8 mouse cellular contexts compared by ENCODE assay signal in genomic region chr4:133750184-133750775, GRCm38 (mm10). TPM values are rescaled to one million over a fixed set of nuclear protein-coding genes. Genes with fewer than 3 reads are reported as not detected.
DNase-seq lines count a peak whose midpoint lies in the region; ATAC-seq lines count a peak whose summit lies in the region.
"Had no signal": no experiment of that assay in that cellular context is flagged by ENCODE, and none has a peak within 500 bp of the region (broad histone marks: within the 10 kb centered on the region; RNA-seq: fewer than 3 reads in every experiment).

No protein-coding gene starts in this region.

- no peaks in the 10 kb centered on the region for H3K9me3 ChIP-seq in neural tube, embryonic 11.5 days (ENCODE audit: control insufficient read depth, low read length)
- H3K9me3 ChIP-seq in forebrain, embryonic 12.5 days = no peaks in the 10 kb centered on the region
- H3K9me3 ChIP-seq in limb, embryonic 13.5 days = no peaks in the 10 kb centered on the region
- H3K9me3 ChIP-seq in stomach, embryonic 16.5 days (replicated peaks; ENCODE audit: control insufficient read depth, low read length) = no peaks in the 10 kb centered on the region

- no peak for ATAC-seq in neural tube, embryonic 11.5 days (ENCODE audit: insufficient read depth, low FRiP score, low TSS enrichment)
- no peak for ATAC-seq in forebrain, embryonic 12.5 days (ENCODE audit: low FRiP score)
- ATAC-seq in limb, embryonic 13.5 days (ENCODE audit: low FRiP score, low read depth) = no peak
- ATAC-seq in stomach, embryonic 16.5 days (ENCODE audit: insufficient read depth, low FRiP score) = no peak

- DNase-seq in neural tube, embryonic 11.5 days (ENCODE audit: low spot score) = no peak
- DNase-seq in neural tube, embryonic 10.5 days (ENCODE audit: extremely low spot score, low spot score) = no peak
- DNase-seq in urinary bladder, postnatal 36 days (ENCODE audit: low spot score in 2 of 2) = no peak
- DNase-seq in ovary, postnatal 10 days (ENCODE audit: low spot score) = no peak
- DNase-seq: lung, postnatal 36 days had no signal

- WGBS in neural tube, embryonic 11.5 days = 57% methylated on average over 7 of the region's 7 CpGs
- 45% methylated on average over 7 of the region's 7 CpGs for WGBS in forebrain, embryonic 12.5 days
- 38% methylated on average over 7 of the region's 7 CpGs for WGBS in limb, embryonic 13.5 days
- 10% methylated on average over 7 of the region's 7 CpGs for WGBS in stomach, embryonic 16.5 days

- H3K36me3 ChIP-seq in neural tube, embryonic 11.5 days (ENCODE audit: control insufficient read depth, insufficient read depth, low read length) = peaks cover 2% of the 10 kb centered on the region
- peaks cover 29% of the 10 kb centered on the region for H3K36me3 ChIP-seq in forebrain, embryonic 12.5 days (replicated peaks)
- peaks cover 25% of the 10 kb centered on the region for H3K36me3 ChIP-seq in limb, embryonic 13.5 days
- H3K36me3 ChIP-seq in stomach, embryonic 16.5 days (ENCODE audit: control insufficient read depth, insufficient read depth, low read length) = peaks cover 4% of the 10 kb centered on the region; the same call in 1 of the 2 replicates

- H3K27me3 ChIP-seq in neural tube, embryonic 11.5 days (ENCODE audit: control insufficient read depth, insufficient read depth, low read length) = no peaks in the 10 kb centered on the region
- H3K27me3 ChIP-seq in forebrain, embryonic 12.5 days = no peaks in the 10 kb centered on the region
- no peaks in the 10 kb centered on the region for H3K27me3 ChIP-seq in limb, embryonic 13.5 days
- H3K27me3 ChIP-seq in stomach, embryonic 16.5 days (ENCODE audit: control insufficient read depth, insufficient read depth, low read length) = no peaks in the 10 kb centered on the region

- H3K27ac ChIP-seq in neural tube, embryonic 11.5 days (ENCODE audit: low read depth, low read length) = no peak overlapping the region
- H3K27ac ChIP-seq in forebrain, embryonic 12.5 days = no peak overlapping the region
- H3K27ac ChIP-seq in limb, embryonic 13.5 days = 0 out of 2 replicates have a peak overlapping the region, but pooled peaks have one; percentile 11
- no peak overlapping the region for H3K27ac ChIP-seq in stomach, embryonic 16.5 days (ENCODE audit: low read length)

- peak overlapping the region; percentile 100 for H3K9ac ChIP-seq in neural tube, embryonic 11.5 days (ENCODE audit: low read length)
- H3K9ac ChIP-seq in forebrain, embryonic 12.5 days = peak overlapping the region; percentile 100
- peak overlapping the region; percentile 100 for H3K9ac ChIP-seq in limb, embryonic 13.5 days
- H3K9ac ChIP-seq in stomach, embryonic 16.5 days (ENCODE audit: low read length) = peak overlapping the region; percentile 74

- H3K4me2 ChIP-seq in neural tube, embryonic 11.5 days (ENCODE audit: low read depth) = peak overlapping the region; percentile 99
- peak overlapping the region; percentile 93 for H3K4me2 ChIP-seq in forebrain, embryonic 12.5 days
- peak overlapping the region; percentile 92 for H3K4me2 ChIP-seq in limb, embryonic 13.5 days (replicated peaks)
- H3K4me2 ChIP-seq in stomach, embryonic 16.5 days (ENCODE audit: low read depth, low read length) = peak overlapping the region; percentile 73

- peak overlapping the region; percentile 100 for H3K4me3 ChIP-seq in neural tube, embryonic 11.5 days (ENCODE audit: low read depth, low read length)
- peak overlapping the region; percentile 100 for H3K4me3 ChIP-seq in forebrain, embryonic 12.5 days (replicated peaks)
- H3K4me3 ChIP-seq in limb, embryonic 13.5 days = peak overlapping the region; percentile 100
- peak overlapping the region; percentile 100 for H3K4me3 ChIP-seq in stomach, embryonic 16.5 days (replicated peaks; ENCODE audit: low read length)

- peaks cover 22% of the 10 kb centered on the region for H3K4me1 ChIP-seq in neural tube, embryonic 11.5 days (ENCODE audit: control insufficient read depth, insufficient read depth, low read length)
- H3K4me1 ChIP-seq in forebrain, embryonic 12.5 days = peaks cover 59% of the 10 kb centered on the region
- H3K4me1 ChIP-seq in limb, embryonic 13.5 days = peaks cover 53% of the 10 kb centered on the region
- H3K4me1 ChIP-seq in stomach, embryonic 16.5 days (ENCODE audit: control insufficient read depth, insufficient read depth, low read length) = peaks cover 48% of the 10 kb centered on the region

RNA-seq across cellular contexts. Expression of gene Arid1a, which starts 6.3 kb away (rescaled TPM):
- polyA plus RNA-seq in neural tube, embryonic 11.5 days (2014; fragmentation: Nextera tagmentation; extraction: Ambion mirVana) = 42.5 and 43.1 TPM in 2 replicates
- 50.4 and 51.5 TPM in 2 replicates for polyA plus RNA-seq in forebrain, embryonic 12.5 days (2016; fragmentation: Nextera tagmentation; extraction: Ambion mirVana)
- polyA plus RNA-seq in limb, embryonic 13.5 days (2015; fragmentation: Nextera tagmentation; extraction: Ambion mirVana) = 34.0 and 35.8 TPM in 2 replicates
- 25.0 and 26.1 TPM in 2 replicates for polyA plus RNA-seq in stomach, embryonic 16.5 days (2015; fragmentation: Nextera tagmentation; extraction: Ambion mirVana)
